Mouse (Mus musculus): ENCODE data around the gene Nova1.

Nova1 gene

DNA sequence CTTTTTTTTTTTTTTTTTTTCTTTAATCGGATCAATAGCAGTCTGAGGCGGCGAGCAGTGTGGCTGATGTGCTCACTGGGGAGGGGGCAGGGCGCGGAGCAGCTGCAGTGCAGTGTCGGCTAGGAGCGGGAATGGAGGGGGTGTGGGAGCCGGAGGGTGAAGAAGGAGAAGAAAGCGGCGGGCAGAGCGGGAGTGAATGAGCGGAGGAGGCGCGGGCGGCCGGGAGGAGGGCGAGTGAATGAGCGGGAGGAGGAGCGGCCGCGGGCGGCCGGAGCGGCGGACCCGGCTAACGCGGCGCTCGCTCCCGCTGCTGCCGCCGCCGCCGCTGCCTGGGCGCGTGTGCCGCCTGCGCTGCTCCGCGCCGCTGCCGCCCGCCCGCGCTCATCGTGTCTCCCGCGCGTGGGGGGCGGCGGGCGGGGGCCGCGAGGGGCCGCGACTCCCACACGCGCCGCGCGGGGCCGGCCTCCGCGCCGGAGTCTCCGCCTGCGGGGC is at the start of gene Nova1:
TSS of gene Nova1 (minus strand) at position 74 of the 492 bp plus-strand sequence.
- peak; percentile 74 for DNase-seq

DNA sequence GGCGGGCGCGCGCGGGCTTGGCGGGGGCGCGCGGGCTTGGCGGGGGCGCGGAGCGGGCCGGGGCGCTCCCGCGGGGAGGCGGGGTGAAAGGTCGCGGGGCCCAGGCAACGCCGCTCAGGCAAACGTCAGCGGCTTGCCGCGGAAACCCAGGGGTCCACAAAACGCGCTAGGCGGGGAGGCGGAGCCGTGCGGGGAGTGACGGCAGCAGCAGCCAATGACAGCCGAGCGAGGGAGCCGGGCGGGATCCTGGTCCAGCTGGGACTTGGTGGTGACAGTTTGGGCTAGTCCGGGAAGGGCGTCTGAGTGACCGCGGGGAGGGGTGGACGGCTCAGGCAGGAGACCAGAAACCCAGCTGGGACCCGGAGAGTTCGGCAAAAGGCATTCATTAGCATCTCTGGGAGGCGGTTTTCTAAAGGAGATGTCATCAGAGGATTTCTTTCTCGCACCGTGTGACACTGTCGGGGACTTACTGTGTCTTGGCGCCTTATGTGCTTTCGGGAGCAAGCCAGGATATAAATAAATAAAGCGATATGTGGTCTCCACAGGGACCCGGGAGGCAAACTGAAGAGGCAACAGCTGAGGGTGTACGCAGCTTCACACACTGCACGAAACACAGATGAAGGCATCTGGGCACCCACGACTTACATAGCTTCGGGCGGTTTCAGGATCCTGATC is 756 bp upstream of the Nova1 start:
- DNase-seq: peak; percentile 95

DNA sequence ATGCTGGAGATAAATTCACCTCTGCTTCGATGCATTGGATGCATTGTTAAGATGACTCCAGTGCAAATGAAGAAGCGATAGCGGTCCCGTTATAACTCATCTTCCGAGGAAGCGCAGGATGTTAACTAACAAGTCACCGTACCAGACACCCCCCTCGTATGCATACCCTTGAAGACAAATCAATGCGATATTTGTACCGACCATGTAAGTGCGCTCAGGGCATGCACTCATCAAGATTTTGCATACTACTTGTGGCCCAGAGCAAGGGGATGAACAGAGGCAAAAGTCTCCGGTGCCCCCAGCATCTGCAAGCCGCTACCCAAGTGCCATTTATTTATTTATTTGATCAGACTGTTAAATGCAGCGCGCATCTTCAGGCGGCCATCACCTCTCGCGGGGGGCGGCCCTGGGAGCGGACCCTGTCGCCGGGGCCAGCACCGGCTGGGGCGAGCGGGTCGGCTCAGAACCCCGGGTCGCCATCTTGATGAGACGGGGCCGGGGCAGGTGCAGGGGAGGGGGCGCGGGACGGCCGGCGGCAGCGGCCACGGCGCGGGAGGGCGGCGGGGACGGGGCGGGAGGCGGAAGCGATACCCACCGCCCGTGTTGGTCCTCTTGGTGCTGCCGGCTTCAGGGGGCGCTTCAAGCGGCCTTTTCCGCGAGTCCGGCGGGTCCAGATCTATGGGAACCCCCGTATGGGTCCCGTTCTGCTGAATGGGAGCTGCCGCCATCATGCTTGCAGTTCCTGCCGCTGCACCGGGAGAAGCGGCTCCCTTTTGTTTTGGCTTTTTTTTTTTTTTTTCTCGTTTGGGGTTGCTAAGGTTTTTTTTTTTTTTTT is 491 bp downstream of the Nova1 start:
- peak; percentile 34 for DNase-seq

DNA sequence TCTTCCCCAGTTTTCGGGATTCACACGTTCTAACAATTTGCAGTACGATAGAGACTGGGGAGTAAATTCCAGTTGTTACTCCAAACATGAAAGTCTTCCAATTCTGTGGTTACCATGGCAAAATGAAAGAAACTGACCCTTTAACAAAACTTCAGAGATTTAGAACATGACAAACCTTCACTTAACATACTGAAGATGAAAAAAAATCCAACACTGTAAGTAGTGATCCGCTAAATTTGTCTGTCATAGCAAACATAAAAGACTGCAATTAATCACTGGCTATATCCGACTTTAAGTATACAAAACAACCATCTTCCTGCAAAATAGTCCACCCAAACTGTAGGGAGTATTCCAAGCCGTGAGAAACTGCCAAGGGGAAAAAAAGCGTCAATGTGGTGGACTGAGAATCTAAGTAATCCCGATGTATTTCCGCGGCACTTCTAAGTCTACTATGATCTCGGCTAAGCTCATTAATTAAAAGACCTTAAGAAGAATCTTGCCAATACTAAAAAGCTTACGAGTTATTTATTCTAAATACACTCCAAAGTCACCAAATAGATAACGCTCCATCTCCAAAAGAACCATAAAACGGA is 1.4 kb downstream of the Nova1 start:
- DNase-seq: peak; percentile 6

DNA sequence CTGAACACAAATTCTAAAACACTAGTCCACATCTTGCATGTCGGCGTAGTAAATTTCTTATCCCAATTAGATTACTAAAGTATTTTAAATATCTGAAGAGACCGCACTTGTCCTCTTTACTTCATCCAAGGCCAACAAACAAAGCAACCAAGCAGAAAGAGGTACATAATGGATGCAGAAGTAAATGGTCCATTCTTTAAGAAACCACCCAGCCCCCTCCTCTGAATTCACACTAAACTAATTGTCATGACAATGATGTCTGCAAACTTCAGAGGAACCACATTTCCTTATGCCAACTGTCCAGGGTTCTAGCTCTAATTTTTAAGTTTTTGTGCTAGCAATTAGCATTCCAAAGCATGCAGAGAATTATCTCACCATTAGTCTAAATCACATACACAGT is 2.4 kb downstream of the Nova1 start:
- no peak for DNase-seq

DNA sequence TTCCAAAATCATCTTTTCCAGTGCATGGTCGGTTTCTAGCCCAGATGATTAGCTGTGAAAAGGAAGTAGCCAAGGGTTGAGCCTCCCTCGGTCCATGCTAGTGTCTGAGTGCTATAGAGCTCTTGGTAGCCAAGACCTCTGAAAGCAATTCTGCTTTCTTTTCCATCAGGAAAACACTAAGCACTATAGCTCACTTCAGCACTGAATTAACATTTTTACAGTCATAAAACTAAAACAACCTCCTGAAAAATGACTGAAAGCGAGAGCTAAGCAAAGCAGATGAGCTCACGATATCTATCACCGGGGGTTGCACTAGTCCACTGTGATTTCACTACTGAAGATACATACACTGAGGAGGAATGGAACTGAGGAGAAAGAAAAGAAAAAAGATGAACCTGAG is 3.0 kb downstream of the Nova1 start:
- no peak for DNase-seq

DNA sequence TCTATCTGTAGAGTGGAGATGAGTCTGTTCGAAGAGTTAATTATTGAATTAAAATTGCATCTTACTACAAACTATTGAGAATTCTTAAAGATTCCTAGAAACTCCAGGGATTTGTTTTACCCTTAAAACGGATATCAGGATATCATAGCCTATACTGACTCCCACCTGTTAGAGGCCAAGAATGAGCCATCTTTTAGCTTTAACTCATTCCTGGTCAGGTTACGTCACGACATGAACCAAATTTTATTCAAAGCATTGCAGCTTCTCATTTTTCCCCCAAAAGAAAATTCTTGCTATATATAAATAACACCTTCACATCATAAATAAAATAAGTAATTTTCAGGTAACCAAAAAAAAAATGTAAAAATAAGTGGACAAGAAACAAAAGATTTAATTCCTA is 3.9 kb downstream of the Nova1 start:
- DNase-seq: no peak

DNA sequence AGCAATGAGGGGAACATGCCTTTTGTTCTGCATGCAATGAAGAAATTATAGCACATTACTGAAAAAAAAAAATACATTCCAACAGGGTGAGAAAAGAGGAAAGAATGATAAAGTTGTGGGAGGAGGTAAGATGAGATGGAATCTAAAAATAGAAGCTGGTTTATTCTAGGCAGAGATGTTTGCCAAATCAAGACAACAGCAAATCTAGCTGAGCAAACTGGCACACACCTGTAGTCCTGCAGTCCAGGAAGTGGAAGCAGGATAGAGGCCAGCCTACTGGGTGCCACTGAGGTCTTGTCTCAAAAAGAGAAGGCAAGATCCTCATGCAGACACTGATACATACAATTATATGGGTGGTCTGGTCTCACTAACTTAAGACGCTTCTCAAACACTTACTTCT is 17.4 kb downstream of the Nova1 start:
- no peak for DNase-seq

DNA sequence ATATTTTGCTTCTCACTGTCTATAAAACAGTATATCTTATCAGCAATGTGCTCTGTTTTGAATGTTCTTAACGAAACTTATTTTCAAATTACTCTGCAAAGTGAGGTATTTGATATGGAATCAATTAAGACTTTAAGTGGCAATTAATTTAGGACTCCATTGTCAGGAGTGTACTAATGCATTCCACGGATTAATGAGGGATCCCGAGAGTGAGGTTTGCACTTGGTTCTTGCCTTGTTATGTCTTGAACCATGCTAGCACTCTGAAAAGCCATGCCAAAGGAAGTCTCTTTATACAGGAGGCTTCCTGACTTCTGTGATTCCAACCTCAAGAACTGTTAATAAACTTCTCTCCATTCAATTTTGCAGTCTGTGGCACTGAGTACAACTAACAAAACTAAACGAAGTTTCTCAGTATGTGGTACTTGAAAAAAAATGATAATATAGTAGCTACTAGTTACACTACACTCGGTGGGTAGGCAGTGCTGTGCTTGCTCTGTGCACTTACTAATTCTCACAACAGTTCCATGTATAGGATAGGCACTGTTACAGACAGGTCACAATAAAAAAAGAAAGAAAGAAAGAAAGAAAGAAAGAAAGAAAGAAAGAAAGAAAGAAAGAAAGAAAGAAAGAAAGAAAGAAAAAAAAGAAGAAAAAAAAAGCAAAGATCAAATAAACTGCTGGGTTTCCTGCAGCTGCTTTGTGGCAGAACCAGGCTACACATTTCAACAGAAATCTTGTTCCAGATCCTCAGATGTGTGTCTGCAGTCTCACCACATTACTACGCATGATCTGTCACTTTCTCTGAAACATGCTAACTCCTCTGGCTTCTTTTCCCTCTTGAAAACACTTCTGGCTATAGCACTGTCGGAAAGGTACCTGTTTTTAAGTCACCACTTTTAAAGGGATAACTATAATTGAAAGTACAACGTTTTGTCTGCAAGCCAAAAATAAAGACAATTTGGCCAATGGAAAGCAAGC is 36.1 kb downstream of the Nova1 start:
- DNase-seq: no peak

DNA sequence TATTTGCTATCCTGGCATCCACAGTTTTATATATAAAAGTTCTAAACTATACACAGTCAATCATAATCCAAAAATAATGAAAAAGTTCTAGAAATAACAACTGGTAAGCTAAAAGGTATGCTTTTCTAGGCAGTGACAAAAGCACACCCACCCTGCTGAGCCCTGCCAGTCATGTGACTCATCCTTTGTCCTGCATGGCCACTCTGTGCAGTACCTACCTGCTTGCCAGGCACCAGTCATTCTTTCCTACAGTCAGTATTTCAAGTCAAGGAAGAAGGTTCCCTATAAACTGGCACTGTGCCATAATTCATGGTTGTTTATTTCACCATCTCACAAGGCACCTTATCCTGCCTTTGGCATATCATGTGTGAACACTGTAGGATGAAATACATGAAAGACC is 37.2 kb downstream of the Nova1 start:
- DNase-seq: no peak

DNA sequence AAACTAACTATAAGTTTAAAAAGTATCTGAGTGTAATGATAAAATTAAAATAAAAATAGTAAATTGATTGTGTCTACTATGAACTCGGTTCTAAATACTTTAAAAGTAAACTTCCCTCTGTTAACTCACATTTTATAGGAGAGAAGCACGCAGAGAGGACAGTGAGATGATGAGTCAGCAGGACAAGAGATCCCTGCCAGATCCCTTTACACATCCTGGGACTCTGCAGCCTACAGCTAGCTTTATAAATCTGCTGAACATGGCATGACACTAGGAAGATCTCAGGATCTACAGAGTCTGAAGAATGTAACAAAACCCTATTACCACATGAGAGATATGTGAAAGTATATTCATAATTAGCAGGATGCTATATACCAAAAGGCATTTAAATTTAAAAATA is 37.7 kb downstream of the Nova1 start:
- DNase-seq: no peak

DNA sequence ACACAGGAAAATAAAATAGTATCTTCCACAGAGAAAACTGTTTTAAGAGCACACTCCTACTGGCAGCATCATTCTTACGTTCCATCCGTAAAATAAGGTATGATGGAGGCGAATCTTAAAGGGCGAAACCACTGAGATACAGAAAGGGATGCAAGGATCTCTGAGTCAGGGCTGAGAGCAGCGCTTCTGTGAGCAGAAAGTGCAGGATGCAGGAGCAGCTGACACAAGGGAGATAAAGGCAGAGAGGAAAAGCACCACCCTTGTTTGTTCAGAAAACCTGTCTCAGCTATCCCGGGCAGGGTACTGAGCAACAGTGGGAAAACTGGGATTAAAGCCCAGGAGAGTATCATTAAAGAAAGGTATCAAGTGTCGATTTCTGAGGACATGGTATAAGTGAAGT is 59.3 kb downstream of the Nova1 start:
- no peak for DNase-seq

DNA sequence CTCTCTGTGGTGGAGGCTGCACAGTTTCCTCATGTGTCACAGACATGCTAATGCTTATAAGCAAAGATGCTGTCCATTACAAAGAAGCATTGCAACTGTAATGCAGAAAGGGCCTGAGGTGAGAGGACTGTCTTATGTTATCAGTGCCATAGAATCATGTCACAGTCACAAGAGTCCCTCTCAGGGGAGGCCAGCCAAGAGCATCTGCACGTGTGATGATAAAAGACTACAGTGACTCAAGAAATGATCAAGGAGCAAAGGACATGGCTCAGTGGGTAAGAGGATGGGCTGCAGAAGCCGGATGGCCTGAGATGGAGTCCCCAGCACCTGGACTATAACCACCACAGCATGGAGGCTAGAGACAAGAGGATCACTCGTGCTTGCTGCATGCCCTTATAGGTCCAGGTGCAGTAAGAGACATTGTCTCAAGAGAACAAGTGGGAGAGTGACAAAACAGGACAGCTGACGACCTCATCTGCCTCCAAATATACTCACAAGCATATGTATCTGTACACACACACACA is 64.3 kb downstream of the Nova1 start:
- DNase-seq: no peak

DNA sequence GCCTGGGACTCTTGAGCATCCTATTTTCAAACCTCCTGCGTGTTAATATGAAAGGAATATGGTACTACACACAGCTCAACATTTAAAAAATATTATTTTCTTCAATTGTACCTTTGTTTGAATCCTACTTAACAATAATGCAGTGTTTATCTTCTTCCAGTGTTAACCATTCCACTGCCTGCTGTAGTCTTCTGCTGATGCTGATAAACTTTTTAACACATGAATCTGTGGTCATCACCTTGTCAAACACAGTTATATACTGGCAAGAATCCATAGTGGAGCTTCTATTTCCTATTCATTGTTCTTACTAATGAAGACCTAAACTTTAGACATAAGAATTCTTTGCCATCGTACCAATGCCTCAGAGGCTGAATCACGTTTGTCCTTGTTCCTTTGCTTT is 65.6 kb downstream of the Nova1 start:
- DNase-seq: no peak

DNA sequence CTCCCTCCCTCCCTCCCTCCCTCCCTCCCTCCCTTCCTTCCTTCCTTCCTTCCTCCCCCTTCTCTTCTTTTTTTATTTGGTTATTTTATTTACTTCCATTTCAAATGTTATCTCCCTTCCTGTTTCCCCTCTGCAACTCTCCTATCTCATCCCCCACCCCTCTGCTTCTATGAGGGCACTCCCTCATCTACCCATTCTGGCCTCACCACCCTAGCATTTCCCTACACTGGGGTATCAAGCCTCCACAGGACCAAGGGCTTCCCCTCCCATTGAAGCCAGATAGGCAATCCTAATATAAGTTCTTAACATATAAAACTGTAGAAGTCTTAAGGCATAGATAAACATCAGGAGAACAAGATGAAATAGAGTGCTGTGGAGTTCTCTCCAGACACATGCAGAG is 85.5 kb downstream of the Nova1 start:
- DNase-seq: no peak

DNA sequence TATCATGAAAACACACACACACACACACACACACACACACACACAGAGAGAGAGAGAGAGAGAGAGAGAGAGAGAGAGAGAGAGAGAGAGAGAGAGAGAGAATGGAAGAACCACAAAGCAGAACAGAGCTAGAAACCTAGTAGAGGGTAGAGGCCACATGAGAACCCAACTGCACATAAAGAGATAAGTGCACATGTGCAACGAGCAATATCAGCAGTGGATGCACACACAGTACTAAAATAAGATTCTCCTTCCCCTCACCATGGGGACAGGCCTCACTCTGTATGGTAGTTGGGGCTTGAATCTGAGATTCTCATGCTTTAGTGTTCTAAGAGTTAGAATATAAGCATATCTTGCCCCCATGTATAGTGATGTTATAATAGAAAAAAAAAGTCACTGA is 86.8 kb downstream of the Nova1 start:
- no peak for DNase-seq

DNA sequence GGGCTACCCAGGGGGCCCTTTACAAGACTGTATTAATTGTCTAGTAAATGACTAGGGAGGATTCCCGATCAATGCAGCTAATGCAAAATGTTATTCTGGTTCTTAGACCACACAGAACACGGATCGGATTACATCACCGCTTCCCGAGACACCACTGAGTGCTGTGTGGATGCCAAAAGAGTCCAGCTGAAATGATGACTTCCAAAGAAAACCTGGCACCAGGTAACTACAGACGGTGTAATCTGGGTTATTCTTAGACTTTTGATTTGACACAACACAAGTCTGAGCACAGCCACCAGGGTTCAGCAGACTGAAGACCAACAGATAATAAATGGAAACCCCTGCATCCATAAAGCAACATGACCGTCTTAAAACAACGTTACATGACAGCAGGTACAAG is 96.8 kb downstream of the Nova1 start:
- no peak for DNase-seq

DNA sequence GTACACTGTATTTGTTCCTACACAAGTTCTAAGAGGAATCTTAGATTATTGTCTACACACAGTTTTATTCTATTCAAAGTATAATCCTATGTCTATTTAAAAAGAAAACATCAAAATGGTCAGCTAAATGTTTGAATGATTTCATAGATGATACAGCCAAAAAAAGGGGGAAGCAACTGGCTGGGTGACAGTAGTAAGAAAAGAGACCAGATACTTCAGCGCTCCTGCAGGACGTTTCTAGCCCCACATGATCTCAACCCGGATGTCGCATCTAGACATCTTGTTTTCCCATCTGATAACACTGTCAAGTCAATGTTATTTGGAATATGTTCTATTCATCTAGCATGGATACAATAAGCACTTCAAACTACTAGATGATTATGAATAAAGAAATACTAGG is 99.7 kb downstream of the Nova1 start:
- DNase-seq: no peak

DNA sequence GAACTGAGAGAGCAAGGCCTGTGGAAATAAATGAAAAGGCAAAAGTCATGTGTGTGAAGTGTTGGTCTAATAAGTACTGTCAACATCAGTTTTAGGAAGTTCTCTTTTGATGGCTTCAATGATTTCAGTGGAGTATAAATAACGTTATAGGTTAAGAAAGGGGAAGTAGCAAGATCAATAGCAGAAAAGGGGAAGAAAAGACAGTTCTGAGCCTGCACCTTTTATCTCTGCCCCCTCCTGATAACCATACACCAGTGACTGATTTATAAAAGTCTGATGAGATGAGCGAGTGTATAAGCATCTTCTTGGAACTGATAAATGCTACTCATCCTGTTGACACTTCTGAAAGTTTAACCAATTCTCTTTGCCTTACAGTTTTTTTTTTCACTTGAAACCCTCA is 108.6 kb downstream of the Nova1 start:
- DNase-seq: no peak

DNA sequence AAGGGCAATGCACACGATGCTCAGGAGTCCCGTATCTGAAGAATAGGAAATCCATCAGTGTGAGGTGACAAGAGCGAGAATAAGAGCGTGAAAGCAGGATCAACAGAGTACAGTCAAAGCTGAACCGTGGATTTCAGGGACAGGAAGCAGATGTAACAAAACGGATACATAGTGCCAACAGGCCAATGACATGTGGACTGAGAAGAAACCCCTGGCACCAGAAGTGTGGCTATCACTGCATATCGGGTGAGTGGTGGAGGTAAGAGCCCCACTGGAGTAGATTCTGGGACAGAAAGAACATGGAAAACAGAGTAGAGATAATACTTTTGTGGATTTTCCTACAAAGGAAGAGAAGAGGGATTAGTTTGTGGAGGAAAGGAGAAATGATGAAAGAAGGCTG is 109.3 kb downstream of the Nova1 start:
- DNase-seq: no peak

DNA sequence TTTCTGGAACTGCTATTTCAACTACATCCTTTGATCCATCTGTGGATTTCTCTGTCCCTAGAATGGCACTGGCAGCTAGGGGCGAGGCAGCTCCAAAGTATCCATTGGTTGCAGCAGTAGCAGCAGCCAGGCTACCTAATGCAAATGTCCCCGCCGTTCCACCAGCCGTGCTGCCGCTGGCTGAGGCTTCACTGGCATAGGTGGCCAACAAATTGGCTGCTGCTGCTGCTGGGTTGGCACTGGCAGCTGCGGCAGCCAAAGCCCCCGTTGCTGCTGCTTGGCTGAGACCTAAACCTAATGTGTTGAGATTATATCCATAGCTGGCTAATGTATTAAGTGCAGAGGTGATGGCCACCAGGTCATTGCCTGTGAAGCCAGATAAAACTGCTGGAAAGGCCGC is 118.5 kb downstream of the Nova1 start:
- DNase-seq: no peak

DNA sequence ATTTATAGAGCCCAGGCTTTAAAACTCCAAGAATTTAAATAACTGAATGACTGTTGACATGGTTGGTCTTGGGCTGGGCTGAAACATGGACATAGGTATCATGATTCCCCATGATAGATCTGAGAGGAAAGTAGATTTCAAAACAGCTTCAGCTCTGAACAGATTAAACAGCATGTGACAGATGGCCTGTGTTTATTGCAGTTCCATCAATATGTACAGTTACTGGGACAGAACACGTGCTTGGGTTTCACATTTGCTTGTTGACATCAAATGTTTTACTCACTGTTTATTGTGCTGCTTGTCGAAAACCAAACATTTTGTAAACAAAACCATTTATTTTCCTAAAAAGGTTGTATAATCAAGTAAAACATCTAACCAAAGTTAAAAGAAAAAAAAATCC is 142.4 kb downstream of the Nova1 start:
- no peak for DNase-seq

DNA sequence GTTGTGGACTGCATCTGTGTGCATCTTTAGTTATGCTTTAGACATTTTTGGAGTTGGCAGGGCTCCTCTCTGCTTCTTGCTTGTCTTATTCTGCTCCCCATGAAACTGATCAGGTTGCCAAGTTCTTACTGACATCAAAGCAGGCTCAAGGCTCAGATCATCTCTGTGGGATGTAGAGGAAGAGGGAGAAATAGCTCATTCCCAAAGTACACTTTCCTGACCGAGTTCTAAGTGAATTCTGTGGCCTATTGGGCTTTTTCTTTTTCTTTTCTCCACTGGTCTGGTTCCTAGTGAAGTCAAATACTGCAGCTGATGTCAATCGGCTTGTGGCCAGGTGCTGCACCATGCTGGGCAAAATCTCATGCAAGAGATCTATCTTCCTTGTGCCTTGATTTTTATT is 152.0 kb downstream of the Nova1 start:
- DNase-seq: no peak
